Mouse (Mus musculus) embryo, embryonic 9.5 days (tissue): Measurements from ENCODE around the gene Med27.

ENCODE experiments used
- DNase-seq: peaks from one replicate; pipeline ENCODE4 v3.0.0-alpha.2; 2017; ENCODE audit errors: extremely low spot score

Med27 gene

DNA sequence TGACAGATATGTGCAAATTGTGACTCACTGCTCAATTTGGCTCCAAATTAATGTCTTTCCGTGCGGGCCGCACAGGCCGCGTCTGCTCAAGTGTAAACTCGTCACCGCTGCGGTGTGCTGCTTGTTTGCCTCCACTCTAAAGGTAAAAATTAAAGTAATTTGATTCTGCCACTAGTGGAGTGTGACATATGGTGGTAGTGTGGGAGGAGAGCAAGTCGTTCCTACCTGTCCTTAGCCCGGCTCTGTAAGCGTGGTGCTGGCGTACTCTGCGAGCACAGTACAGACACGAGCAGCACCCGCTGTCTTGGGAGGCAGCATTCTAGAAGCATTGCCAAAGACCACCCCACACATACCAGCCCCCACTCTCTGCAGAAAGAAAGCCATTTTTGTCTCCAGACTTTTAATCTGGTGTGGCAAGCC, 121.9 kb downstream of the Med27 start:
- no peak for DNase-seq

DNA sequence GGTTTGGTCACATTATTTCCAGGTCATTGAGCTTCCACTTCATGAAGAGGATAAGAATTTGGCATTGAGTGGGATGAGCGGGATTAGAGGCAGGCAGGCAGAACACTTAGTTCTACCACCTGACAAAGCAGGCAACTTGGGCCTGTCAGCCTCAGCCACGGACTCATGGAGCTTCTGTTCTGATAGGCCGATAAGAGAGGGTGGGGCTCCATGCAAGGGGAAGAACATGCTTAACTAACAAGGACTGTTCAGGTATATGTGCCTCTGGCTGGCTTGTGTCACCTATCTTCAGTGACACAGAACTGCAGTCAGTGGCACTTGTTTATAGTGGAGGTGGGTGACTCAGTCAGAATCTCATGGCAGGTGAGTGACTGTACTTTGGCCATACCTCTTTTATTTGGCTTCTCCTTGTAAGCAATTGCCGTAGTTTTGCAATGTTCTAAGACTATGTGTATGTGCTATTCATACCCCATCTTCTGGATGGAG, 126.4 kb downstream of the Med27 start:
- no peak for DNase-seq

DNA sequence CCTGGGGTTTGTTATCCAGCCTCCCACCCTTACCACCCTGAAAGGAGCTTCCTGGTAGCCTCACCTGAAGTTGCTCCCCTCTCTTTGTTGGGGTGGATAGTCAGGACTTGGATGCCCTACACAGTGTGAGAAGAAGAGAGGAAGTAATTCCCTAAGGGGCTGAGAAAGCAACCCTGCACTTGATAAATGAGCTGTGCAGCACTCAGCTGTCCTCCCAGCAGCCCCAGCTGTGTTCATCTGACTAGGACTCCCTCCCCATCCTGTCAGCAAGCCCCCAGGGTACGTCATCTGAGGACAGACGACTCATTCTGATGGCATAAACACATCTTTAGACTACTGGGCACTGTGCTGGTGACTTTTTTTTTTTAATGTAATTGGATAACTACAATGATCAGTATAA, 127.3 kb downstream of the Med27 start:
- DNase-seq = no peak

DNA sequence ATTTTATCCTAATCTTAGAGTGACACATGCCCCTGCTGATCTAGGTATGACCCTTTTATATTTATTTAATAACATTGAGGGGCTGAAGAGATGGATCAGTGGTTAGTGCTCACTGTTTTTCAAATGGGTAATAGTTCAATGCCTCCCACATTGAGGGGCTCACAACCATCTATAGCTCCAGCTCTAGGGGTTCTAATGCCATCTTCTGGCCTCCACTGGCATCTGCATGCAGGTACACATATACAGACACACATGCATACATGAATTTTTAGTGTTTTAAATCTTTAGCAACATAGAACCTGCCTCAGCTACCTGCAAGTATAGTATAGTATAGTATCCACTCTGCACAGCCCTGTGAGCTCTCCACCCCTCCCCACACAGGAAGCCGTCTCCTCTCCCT, 130.1 kb downstream of the Med27 start:
- no peak for DNase-seq

DNA sequence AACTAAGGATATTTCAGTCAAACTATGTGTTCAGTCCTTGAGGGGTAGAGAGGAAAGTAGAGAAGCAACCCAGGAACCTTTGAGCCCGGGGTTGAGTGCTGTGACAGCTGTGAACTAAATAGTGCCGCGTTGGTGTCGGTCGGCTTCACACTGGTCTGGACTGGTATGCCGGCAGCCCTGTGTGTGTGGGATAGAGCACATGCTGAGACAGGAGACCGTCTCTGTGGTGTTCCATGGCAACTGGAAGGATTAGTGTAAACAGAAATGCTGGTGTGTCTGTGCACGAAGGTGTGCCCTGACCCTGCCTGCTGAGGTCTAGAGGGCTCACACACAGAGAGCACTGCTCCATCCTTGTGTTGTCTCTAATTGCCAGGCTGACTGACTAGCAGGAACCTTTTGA, 135.2 kb downstream of the Med27 start:
- DNase-seq = peak; percentile 25

DNA sequence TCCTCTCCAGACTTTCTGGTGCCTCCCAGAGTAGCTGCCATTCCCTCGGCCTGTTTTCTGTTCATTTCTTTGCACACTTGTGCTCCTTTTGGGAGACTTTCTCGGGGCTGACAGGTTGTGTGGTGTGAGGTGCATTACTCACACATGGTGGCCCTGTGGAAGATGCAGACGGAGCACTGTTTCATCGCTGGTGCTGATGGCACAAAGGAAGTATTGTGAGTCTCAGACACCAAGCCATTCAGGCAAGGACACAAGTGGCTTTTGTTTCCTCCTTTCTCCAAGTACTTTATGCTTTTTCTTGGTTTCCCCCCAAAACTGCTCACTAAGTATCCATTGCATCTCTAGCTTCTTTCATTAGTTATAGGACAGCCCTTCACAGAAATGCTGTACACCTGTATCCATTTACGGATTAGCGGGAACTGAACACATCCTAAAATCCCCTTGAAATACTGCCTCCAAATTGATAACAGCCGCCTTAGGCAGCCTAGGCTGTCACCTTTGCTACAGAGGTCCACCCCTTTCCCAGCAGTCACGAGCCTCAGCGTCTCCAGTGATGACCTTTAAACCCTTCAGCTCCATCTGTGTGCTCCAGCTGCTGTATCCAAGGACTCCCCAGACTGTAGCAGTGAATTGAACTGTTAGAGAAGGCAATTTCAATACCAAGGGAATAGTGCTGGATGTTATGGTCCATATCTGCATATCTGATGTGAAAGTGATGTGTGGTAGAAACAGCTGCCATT, 136.5 kb downstream of the Med27 start:
- peak; percentile 46 for DNase-seq

GRCm38 (mm10) chr2:29485519-29485918, 138.9 kb downstream of the Med27 start:
- DNase-seq = no peak

GRCm38 (mm10) chr2:29486491-29486890, 139.9 kb downstream of the Med27 start:
- DNase-seq = no peak

DNA sequence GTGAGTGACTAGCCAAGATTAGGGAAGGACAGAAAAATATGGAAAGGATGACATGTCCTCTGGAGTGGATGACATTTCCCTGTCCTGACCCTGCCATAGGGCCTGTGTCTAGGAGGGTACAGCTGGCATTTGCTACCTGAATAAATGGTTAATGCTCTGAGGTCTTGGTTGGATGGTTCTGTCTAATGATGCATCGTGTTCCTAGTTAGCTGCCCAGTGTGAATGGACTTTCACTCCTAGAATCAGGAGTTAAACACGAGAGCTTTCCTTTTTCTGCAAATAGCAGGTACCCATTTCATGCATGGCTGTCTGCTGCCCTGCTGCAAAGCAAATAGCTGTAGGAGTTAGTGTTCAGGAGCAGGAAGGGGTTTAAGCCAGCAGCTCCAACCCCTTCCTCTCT, 141.0 kb downstream of the Med27 start:
- no peak for DNase-seq

GRCm38 (mm10) chr2:29488379-29489236, 142.0 kb downstream of the Med27 start:
- no peak for DNase-seq

GRCm38 (mm10) chr2:29491656-29492055, 145.0 kb downstream of the Med27 start:
- DNase-seq = no peak

GRCm38 (mm10) chr2:29493396-29494031, 146.9 kb downstream of the Med27 start:
- no peak for DNase-seq

DNA sequence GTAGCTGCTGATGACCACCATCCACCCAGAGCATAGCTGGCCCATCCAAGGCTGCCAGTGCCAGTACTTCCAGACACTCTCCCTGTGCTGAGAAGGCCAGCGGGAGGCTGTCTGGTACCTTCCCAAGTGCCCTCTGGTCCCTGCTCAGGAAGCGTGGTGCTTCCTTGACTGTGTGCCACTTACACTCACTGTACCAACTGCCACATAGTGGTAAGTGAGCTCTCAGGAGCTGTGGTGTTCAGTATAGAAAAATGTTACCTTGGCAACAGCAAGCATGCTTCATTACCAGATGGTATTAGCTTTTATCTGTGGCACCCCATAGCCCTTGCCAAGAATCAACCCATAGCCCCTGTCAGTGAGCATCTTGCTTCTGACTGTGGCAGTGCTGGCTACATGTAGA, 148.7 kb downstream of the Med27 start:
- no peak for DNase-seq

GRCm38 (mm10) chr2:29500601-29501350, 154.2 kb downstream of the Med27 start:
- DNase-seq = no peak

DNA sequence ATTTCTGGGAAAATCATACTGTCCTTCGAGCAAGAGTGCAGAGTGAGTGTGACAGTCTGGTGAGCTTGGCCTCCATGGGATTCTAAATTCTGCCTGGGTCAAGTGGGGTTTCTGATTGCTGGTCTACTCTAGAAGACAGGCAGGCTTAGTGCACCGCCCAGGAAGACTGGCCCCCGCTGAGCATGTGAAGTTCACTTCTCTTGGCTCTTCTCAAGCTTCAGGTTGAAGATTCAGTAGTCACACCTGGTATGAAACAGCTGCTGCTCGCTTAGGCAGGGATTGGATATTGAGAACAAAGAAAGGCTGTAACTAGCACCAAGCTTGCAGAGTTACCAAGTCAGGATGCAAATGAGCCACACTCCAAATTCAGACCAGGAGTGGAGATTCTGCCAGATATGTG, 154.8 kb downstream of the Med27 start:
- DNase-seq = no peak

- no peak for DNase-seq
Measured at GRCm38 (mm10) chr2:29504848-29505247, 158.2 kb downstream of the Med27 start.

DNA sequence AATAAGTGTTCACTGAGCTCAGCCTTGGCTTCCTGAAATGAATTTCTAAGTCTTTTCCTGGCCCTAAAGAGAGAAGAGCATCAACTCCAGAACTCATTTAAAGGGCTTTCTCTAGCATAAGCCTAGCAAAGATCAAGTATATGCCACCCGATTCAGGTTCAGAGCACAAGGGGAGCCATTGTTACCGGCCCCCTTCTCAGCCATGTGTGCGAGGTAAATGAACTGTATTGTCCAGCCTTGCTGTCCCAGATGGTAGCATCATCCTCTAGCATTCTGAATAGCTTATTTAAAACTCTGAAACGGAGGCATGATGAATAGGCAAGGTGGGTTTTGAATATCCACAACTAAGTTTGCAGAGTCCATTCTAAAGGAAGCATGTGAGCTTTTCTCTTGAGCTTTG, 159.8 kb downstream of the Med27 start:
- DNase-seq = no peak

DNA sequence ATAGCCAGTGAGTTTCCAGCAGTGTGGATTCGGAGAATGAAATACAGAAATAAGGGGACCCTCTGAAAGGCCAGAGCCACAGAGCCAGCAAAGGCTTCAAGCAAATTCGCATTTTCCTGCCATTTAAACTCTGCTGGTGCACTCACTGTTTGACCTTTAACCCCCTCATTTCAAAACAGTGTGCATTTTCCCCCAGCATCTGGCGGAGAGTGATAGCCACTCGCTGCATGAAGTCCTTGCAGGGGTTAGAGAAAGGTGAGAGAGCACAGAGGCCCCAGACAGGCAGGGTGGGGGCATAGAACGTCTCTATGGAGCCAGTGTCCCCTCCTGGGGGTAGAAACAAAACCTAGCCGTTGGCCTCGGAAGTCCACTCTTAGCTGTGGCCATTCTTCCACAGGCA, 166.5 kb downstream of the Med27 start:
- DNase-seq = peak; percentile 51

GRCm38 (mm10) chr2:29514836-29515235, 168.2 kb downstream of the Med27 start:
- no peak for DNase-seq

DNA sequence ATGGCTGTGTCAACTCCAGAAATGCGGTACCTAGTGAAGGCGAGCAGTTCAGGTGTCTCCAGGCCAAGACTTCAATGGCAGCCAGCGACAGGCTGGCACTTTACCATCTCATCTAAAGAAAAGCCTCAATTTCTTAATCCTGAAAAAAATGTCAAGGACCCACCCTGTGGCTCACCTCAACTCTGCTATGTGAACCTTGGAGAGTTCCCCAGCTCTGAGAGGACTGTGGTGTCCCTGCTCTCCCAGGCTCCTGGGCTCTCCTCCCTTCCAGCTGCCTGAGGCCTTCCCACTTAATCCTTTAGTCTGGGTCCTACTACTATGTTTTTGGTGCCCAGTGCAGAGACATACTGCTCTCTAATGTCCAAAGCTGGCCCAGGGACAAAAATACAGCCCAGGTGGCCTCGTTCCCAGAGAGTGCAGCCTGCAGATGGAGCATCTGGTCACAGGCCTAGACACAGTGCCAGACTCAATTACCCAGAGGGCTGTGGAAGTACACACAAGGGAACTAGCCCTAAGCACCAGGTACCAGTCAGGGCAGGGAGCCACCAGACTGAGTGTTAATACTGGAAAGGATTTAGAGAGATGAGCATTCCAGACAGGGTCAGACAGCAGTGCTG, 169.3 kb downstream of the Med27 start:
- no peak for DNase-seq

- DNase-seq = no peak
Measured at GRCm38 (mm10) chr2:29516621-29517170, 170.1 kb downstream of the Med27 start.
